Mouse (Mus musculus) stomach, embryonic 16.5 days (tissue): ENCODE data around the gene Dtx3l. TPM values are rescaled to one million over a fixed set of nuclear protein-coding genes. Genes with fewer than 3 reads are reported as not detected.
"Not testable (repeated sequence)": the region's sequence is repeated elsewhere in the genome, so short reads cannot be mapped to it uniquely, and the experiment has no call there.

ENCODE experiments used
- ATAC-seq: fragments of 200-750 bp; cut with Nextera tagmentation; 2 replicates; pipeline ENCODE4 v1.8.0; 2017; ENCODE audit warnings: moderate number of reproducible peaks, moderate TSS enrichment; ENCODE audit not compliant: insufficient read depth, low FRiP score
- H3K27ac ChIP-seq: fragments of 300-500 bp; sonication (generic); 2 replicates; pipeline ENCODE4 v1.5.1; 2014; ENCODE audit warnings: low read length
- H3K27me3 ChIP-seq: fragments of 300-500 bp; sonication (generic); 2 replicates; pipeline ENCODE4 v1.6.1; 2014; ENCODE audit warnings: low read length, control low read depth, mixed read lengths; ENCODE audit not compliant: control insufficient read depth, insufficient read depth
- H3K36me3 ChIP-seq: fragments of 300-500 bp; sonication (generic); 2 replicates; pipeline ENCODE4 v1.6.1; 2014; ENCODE audit warnings: low read length; ENCODE audit not compliant: control insufficient read depth, insufficient read depth
- H3K4me1 ChIP-seq: fragments of 300-500 bp; sonication (generic); 2 replicates; pipeline ENCODE4 v1.6.1; 2014; ENCODE audit warnings: low read length, control low read depth, mixed read lengths; ENCODE audit not compliant: control insufficient read depth, insufficient read depth
- H3K4me2 ChIP-seq: fragments of 300-500 bp; sonication (generic); 2 replicates; pipeline ENCODE4 v1.6.1; 2014; ENCODE audit warnings: low read depth, low read length, mixed read lengths
- H3K4me3 ChIP-seq: fragments of 300-500 bp; sonication (generic); replicated peaks from 2 replicates; pipeline ENCODE4 v1.5.1; 2014; ENCODE audit warnings: mild to moderate bottlenecking, low read length
- H3K9ac ChIP-seq: fragments of 300-500 bp; sonication (generic); 2 replicates; pipeline ENCODE4 v1.6.1; 2014; ENCODE audit warnings: low read length
- H3K9me3 ChIP-seq: fragments of 300-500 bp; sonication (generic); replicated peaks from 2 replicates; pipeline ENCODE4 v1.6.1; 2016; ENCODE audit warnings: low read length, control low read depth; ENCODE audit not compliant: control insufficient read depth
- WGBS: fragments of 180-500 bp; shearing (Covaris S2); extraction: QIAGEN DNeasy Blood & Tissue Kit; methylation state at CpG from one replicate; pipeline ENCODE4 v1.1.7; 2014; 5-methylcytosine and 5-hydroxymethylcytosine counted together
- polyA plus RNA-seq: library from polyadenylated mRNA; unstranded; fragments of >200 nt; fragmentation: Nextera tagmentation; extraction: Ambion mirVana; gene quantifications from 2 replicates; pipeline ENCODE4 v1.2.1, GENCODE M21; 2015

The Dtx3l gene
- polyA plus RNA-seq = 7.1 and 9.5 TPM in 2 replicates

DNA sequence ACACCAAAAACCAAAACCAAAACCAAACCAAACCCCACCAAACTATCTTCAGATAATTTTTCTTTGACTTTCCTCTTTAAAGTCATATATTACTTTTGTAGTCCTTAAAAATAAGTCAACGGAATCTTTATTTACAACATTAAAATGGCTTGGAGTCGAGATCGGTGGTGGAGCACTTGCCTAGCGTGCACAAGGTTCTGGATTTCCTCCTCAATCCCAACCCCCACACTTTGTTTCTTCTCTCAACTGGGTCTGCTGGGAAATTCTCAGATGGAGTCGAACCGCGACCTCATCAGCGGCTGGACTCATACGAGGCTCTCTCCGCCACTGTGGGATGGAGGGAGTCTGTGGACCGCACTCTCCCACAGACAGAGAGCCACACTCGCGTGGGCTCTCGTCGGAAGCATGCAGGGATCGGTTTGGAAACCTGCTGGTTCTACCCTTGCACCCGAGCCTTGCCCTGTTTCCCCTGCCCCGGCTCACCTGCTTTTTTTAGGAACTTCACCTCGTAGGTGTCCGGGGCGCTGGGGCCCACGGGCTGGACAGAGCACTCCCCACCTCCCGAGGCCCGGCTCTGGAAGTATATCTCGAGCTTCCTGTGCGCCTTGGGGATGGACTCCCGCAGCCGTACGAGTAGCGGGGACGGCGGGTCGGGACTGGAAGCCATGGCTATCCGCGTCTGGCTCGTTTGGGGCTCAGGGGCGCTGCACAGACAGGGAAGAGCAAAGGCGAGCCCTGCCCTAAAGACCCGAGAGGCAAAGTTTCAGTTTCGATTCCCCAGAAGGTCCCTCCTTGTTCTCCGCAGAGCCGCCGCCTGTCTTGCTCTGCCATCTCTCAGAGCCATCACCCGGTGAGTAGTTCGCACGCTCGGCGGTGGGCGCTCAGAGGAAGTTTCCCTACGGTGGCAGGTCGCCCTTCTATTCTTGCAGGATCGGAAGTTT, at the start of gene Dtx3l, which contains the start of gene Parp9:
Gene Dtx3l (minus strand): TSS at position 941 of the 941 bp plus-strand sequence.
Gene Parp9 (plus strand): TSS at position 260 of the 941 bp plus-strand sequence.
- peak; percentile 68; the same call in 1 of the 2 replicates for ATAC-seq
- Histone ChIP-seq H3K36me3 (0 out of 2 replicates have a peak, but pooled peaks cover 3% of the 10 kb centered on the region), H3K4me3 (peak within 1 kb of the TSS; percentile 78), H3K9me3 (no peaks in the 10 kb centered on the region), H3K4me1 (0 out of 2 replicates have a peak, but pooled peaks cover 7% of the 10 kb centered on the region), H3K27ac (peak within 1 kb of the TSS; percentile 74), H3K4me2 (peak within 1 kb of the TSS; percentile 62), H3K27me3 (no peaks in the 10 kb centered on the region), H3K9ac (peak within 1 kb of the TSS; percentile 85)
- WGBS = 1% methylated on average over 52 of the region's 52 CpGs

DNA sequence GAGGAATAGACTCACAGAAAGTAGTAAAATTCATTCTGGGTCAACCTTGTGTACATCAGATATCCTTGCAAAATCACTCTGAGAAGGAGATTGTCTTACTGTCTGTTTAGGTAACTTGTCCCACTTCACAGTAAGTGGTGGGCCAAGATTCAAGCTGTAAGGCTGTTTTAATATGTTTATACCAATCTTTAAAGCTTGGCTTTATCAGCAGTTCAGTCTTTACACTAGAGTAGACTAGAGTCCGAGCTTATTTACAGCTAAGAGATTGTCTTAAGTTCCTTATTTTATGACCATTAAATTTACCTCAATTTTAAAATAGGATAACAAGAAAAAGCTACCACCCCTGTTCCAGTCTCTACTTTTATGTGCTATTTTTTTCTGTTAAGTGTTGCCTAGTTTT, 49.0 kb upstream of the Dtx3l start:
- H3K36me3 ChIP-seq = no peaks in the 10 kb centered on the region
- H3K4me3 ChIP-seq = no peak overlapping the region
- no peak for ATAC-seq
- no peak overlapping the region for H3K9ac ChIP-seq
- 46% methylated on average over 1 of the region's 1 CpGs for WGBS
- H3K9me3 ChIP-seq = no peaks in the 10 kb centered on the region
- no peaks in the 10 kb centered on the region for H3K27me3 ChIP-seq
- peaks cover 9% of the 10 kb centered on the region for H3K4me1 ChIP-seq
- H3K4me2 ChIP-seq = no peak overlapping the region
- H3K27ac ChIP-seq = no peak overlapping the region

DNA sequence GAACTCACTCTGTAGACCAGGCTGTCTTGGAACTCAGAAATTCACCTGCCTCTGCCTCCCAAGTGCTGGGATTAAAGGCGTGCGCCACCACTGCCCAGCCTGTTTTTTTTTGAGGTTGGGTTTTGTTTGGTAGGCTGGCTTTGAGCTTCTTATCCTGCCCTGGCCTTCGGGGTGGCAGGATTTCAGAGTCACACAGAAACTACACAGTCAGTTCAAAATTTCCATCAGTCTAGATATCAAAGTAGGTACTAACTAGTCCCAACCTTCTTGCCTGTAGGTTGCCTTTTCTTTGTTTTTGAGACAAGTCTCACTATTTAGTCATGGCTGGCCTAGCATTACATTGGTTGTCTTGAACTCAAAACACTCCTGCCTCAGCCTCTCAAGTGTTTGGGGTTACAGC, 45.5 kb upstream of the Dtx3l start:
- Histone ChIP-seq H3K9me3 (no peaks in the 10 kb centered on the region), H3K27me3 (no peaks in the 10 kb centered on the region), H3K4me2 (peak overlapping the region; percentile 87), H3K36me3 (no peaks in the 10 kb centered on the region), H3K27ac (no peak overlapping the region), H3K9ac (peak overlapping the region; percentile 30; the same call in 1 of the 2 replicates), H3K4me1 (peaks cover 9% of the 10 kb centered on the region), H3K4me3 (peak overlapping the region; percentile 87)
- ATAC-seq = no peak
- 48% methylated on average over 3 of the region's 3 CpGs for WGBS

DNA sequence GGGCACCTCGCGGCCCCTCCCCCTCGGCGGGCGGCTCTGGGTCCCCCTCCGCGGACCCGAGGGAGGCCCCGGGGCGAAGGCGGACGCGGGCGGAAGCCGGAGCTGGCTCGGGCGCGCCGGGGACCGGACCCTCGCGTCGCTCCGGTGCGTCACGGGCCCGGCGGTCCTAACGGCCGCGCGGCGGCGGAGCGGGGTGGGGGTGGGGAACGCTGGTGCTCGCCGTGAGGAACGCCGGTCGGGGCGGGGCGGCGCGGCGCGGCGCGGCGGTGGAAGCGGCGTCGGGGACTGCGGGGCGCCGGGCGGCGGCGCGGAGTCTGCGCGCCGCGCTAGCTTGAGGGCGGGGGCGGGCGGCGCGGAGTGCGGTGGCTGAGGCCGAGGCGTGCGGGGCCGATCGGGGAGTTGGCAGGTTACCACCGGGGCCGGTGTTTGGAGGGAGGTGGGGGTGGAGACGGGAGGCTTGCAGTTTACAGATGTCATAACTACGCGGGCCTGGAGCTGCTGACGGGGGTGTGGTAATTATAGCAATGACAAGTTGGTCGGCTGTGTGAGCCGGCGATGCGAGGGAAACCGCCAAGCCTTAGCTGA, 44.7 kb upstream of the Dtx3l start:
- Histone ChIP-seq H3K36me3 (no peaks in the 10 kb centered on the region), H3K27me3 (no peaks in the 10 kb centered on the region), H3K4me2 (peak overlapping the region; percentile 87), H3K4me1 (peaks cover 9% of the 10 kb centered on the region), H3K27ac (peak overlapping the region; percentile 99), H3K4me3 (peak overlapping the region; percentile 87), H3K9me3 (no peaks in the 10 kb centered on the region), H3K9ac (peak overlapping the region; percentile 93)
- ATAC-seq = peak; percentile 63
- under 1% methylated on average over 56 of the region's 86 CpGs for WGBS

DNA sequence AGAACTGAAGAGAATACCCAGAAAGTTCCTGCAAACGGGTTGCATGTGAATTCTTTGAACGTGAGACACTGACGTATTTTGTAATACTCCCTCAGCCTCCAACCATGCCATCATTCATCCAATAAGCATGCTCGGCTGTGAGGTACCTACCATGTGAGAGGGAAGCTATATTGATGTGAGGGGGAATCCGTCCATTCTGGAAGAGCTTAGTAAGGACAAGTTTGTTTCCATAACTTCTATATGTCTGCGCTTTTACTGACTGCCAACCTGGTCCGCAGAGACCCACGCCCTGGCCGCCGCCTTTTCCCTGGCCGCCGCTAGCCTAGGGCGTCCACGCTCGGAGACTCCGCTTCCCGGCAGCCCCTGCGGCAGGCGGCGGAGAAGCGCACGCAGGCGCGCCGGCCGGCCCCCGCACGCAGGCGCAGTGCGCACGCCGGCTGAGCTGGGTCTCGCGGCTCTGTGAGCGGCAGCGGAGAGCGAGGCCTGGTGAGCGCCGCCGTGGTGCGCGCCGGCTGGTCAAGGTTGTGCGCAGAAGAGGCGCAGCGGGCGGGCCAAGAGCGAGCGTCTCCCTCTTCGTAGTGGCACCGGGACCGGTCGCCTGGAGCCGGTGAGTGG, 44.1 kb upstream of the Dtx3l start:
- peak overlapping the region; percentile 87 for H3K4me3 ChIP-seq
- ATAC-seq = peak; percentile 94

DNA sequence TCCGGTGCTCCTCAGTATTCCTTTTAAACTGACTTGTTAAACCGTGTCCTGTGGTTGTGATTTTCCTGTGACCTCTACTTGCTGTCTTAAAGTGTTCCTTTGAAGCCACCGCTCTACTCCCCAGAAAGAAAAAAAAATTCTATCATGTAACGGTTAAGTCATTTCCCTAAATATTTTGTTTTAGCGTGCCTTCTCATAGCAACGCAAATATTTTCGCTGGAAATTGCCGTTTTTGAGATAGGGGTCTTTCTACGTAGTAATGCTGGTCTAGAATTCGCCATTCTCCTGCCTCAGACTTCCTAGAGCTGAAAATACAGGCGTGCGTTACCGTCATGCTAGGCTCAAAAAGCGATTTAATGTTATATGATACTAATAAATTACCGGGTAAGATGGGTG, 43.6 kb upstream of the Dtx3l start:
- WGBS = 3% methylated on average over 15 of the region's 15 CpGs
- Histone ChIP-seq H3K4me3 (peak overlapping the region; percentile 87), H3K36me3 (no peaks in the 10 kb centered on the region), H3K9ac (peak overlapping the region; percentile 93), H3K27ac (0 out of 2 replicates have a peak overlapping the region, but pooled peaks have one; percentile 99), H3K27me3 (no peaks in the 10 kb centered on the region), H3K9me3 (no peaks in the 10 kb centered on the region), H3K4me2 (peak overlapping the region; percentile 87), H3K4me1 (peaks cover 9% of the 10 kb centered on the region)
- ATAC-seq = no peak

More for the DNA sequence above, 44.1 kb upstream of the Dtx3l start:
- H3K27ac ChIP-seq = peak overlapping the region; percentile 99
- peak overlapping the region; percentile 87 for H3K4me2 ChIP-seq
- H3K4me1 ChIP-seq = peaks cover 9% of the 10 kb centered on the region
- H3K36me3 ChIP-seq = no peaks in the 10 kb centered on the region
- no peaks in the 10 kb centered on the region for H3K9me3 ChIP-seq
- H3K27me3 ChIP-seq = no peaks in the 10 kb centered on the region
- peak overlapping the region; percentile 93 for H3K9ac ChIP-seq
- WGBS = under 1% methylated on average over 54 of the region's 54 CpGs

DNA sequence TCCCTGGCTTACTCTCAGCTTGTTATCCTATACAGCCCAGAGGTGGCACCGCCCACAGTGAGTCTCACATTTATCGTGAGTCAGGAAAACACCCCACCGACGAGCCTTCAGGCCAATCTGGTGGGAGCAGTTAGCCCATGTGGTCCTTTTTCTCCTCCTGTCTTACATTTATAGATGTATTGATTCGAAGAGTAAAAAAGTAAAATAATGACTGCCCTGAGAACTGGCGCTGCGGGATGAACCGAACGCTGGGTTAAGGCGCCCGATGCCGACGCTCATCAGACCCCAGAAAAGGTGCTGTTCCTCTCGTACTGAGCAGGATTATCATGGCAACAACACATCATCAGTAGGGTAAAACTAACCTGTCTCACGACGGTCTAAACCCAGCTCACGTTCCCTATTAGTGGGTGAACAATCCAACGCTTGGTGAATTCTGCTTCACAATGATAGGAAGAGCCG, 42.4 kb upstream of the Dtx3l start:
- peak; percentile 91 for ATAC-seq
- 40% methylated on average over 19 of the region's 19 CpGs for WGBS
- H3K4me2 ChIP-seq = no peak overlapping the region

DNA sequence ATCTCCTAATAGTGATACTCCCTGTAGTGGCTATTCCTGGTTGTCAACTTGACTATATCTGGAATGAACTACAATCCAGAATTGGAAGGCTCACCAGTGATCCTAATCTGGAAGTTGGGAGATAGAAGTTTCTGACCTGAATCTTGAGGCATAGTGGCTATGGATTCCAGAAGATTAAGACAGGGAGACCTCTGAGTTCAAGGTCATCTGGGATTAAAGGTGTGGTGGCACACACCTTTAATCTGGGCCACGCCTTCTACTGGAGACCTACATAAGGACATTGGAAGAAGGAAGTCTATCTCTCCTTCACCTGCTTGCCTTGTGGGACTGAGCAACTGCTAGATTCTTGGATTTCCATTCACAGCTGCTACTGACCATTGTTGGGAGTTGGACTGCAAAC, 39.5 kb upstream of the Dtx3l start, which contains the start of gene Kpna1:
Gene Kpna1 (plus strand): TSS at position 301 of the 400 bp plus-strand sequence.
- not testable (repeated sequence) for H3K27me3 ChIP-seq, H3K36me3 ChIP-seq, H3K9me3 ChIP-seq, H3K4me2 ChIP-seq, H3K4me1 ChIP-seq, H3K9ac ChIP-seq, H3K27ac ChIP-seq, ATAC-seq, H3K4me3 ChIP-seq
- WGBS = 85% methylated on average over 1 of the region's 1 CpGs

More for the DNA sequence above, 42.4 kb upstream of the Dtx3l start:
- Histone ChIP-seq H3K4me3 (no peak overlapping the region), H3K4me1 (peaks cover 9% of the 10 kb centered on the region), H3K9me3 (no peaks in the 10 kb centered on the region), H3K36me3 (no peaks in the 10 kb centered on the region), H3K9ac (no peak overlapping the region), H3K27me3 (no peaks in the 10 kb centered on the region), H3K27ac (no peak overlapping the region)
